Mouse (Mus musculus): Measurements from ENCODE around the gene Hoxb4. TPM values are rescaled to one million over a fixed set of nuclear protein-coding genes. Genes with fewer than 3 reads are reported as not detected.

Hoxb4 gene
- polyA plus RNA-seq, 1 experiment from 2014 or later: 4.1 TPM

DNA sequence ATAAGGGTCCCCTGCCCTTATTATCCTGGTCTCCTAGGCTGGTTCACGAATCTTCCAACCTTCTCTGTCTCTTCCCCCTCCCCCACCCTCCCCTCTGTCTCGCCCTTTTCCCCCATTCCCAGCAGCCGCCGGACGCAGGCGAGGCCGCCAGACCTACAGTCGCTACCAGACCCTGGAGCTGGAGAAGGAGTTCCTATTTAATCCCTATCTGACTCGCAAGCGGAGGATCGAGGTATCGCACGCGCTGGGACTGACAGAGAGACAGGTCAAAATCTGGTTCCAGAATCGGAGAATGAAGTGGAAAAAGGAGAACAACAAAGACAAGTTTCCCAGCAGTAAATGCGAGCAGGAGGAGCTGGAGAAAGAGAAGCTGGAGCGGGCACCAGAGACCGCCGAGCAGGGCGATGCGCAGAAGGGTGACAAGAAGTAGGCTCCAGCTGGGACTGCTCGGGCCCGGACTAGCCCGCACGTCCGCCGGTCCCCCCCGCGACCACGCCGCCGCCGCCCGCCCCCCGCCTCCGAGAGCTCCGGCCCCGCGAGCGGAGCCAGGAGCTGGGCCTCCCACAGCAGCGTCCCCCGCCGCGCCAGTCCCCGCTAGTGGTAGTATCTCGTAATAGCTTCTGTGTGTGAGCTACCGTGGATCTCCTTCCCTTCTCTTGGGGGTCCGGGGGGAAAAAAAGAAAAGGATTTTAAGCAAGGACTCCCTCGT, 33.9 kb upstream of the Hoxb4 start:
- Histone ChIP-seq H3K9ac (replicated peaks; ENCODE audit: low read depth, low read length) (peak overlapping the region; percentile 100), H3K27ac (ENCODE audit: low read depth, low read length) (peak overlapping the region; percentile 100), H3K36me3 (ENCODE audit: control insufficient read depth, insufficient read depth, low read length) (peaks cover 6% of the 10 kb centered on the region; the same call in 1 of the 2 replicates), H3K4me1 (ENCODE audit: control insufficient read depth, insufficient read depth, low read length) (peaks cover 34% of the 10 kb centered on the region), H3K27me3 (ENCODE audit: control insufficient read depth, insufficient read depth, low read length) (no peaks in the 10 kb centered on the region), H3K9me3 (ENCODE audit: control insufficient read depth, low read length) (no peaks in the 10 kb centered on the region), H3K4me2 (ENCODE audit: low read depth, low read length) (peak overlapping the region; percentile 100), H3K4me3 (ENCODE audit: low read depth, low read length) (peak overlapping the region; percentile 95)
- WGBS: under 1% methylated on average over 49 of the region's 49 CpGs
- ATAC-seq (ENCODE audit: low read depth): no peak

DNA sequence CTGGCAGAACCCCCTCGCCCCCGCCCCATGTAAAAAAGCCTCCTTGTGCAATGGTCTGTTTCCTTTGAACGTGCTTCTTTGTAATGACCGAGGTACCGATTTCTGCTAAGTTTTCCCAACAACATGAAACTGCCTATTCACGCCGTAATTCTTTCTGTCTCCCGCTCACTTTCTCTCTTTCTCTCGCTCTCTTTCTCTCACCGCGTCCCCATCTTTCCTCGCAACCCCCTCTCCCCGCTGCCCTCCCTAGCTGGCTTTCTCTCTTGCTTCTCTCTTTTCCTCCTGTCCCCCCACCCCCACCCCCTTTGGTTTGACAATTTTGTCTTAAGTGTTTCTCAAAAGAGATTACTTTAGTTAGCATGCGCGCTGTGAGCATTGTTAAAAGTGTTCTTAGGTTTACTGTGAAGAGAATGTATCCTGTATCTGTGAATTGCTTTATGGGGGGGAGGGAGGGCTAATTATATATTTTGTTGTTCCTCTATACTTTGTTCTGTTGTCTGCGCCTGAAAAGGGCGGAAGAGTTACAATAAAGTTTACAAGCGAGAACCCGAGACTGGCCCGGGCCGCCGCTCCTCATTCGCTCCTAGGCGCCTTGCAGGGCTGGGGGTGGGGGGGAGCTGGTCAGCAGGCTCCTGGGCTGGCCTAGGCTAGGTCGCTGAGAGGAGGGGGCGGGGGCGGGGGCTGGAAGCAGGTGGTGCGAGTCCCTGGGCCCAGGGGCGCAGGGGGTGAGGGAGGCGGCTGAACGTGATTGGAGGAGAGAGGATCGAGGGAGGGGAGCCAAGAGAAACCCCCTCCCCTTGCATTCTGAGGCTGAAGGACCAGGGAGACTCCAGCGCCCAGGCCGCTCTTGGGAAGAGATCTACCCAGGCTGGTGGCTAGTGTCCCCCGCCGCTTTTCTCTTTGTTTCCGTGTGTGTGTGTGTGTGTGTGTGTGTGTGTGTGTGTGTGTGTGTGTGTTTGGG, 33.0 kb upstream of the Hoxb4 start:
- WGBS: under 1% methylated on average over 35 of the region's 37 CpGs
- Histone ChIP-seq H3K27me3 (ENCODE audit: control insufficient read depth, insufficient read depth, low read length) (no peaks in the 10 kb centered on the region), H3K4me1 (ENCODE audit: control insufficient read depth, insufficient read depth, low read length) (peaks cover 25% of the 10 kb centered on the region), H3K36me3 (ENCODE audit: control insufficient read depth, insufficient read depth, low read length) (peaks cover 6% of the 10 kb centered on the region; the same call in 1 of the 2 replicates), H3K4me2 (ENCODE audit: low read depth, low read length) (peak overlapping the region; percentile 100), H3K9ac (replicated peaks; ENCODE audit: low read depth, low read length) (peak overlapping the region; percentile 100), H3K4me3 (ENCODE audit: low read depth, low read length) (peak overlapping the region; percentile 95), H3K27ac (ENCODE audit: low read depth, low read length) (peak overlapping the region; percentile 100), H3K9me3 (ENCODE audit: control insufficient read depth, low read length) (no peaks in the 10 kb centered on the region)
- ATAC-seq (ENCODE audit: low read depth): peak; percentile 84

DNA sequence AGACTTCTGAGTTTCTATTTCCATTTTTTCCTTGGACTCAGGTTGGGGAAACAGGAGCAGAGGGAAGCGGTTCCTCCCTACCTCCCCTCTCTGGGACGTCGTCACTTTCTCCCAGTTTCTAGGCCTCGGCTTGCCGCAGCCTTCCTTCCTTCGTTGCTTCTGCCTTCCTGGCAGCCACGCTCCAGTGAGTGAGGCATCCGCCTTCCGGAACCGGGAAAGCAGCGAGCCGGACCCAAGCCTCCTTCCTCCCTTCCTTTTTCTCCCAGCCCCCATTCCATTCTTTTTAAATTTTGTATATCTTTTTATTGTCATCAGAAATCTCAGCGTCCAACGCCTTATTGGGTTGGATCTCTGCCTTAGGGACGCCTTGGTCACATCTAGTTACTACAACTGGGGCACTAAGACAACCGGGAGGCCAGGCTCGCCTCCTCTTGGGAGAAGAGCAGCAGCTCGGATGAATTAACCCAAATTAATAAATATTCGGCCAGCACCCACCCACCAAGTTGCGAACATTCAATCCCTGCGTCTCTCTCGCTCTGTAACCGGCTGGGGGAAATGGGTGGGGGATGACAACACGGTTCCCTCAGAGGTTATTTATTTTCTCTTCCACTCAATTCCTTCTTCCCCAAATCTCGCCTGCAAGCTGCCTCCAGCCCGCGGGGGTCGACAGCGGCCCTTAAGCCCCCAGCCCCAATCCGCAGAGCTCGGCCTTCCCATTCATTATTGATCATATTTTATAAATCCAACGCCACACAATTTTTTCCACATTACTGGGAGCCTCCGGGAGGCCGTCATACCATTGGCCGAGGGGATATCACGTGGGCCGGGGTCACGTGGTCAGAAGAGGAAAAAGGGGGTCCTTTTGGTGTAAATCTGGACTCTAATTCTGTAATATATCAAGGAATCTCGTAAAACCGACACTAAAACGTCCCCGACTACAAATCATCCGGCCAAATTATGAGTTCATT, 32.0 kb upstream of the Hoxb4 start, which contains the start of gene Hoxb7:
Hoxb7 (plus strand) TSS at position 853 of the 968 bp plus-strand sequence.
- H3K27ac ChIP-seq (ENCODE audit: low read depth, low read length): peak within 1 kb of the TSS; percentile 100
- under 1% methylated on average over 43 of the region's 43 CpGs for WGBS
- H3K36me3 ChIP-seq (ENCODE audit: control insufficient read depth, insufficient read depth, low read length): peaks cover 6% of the 10 kb centered on the region; the same call in 1 of the 2 replicates
- peak within 1 kb of the TSS; percentile 100 for H3K9ac ChIP-seq (replicated peaks; ENCODE audit: low read depth, low read length)
- no peaks in the 10 kb centered on the region for H3K27me3 ChIP-seq (ENCODE audit: control insufficient read depth, insufficient read depth, low read length)
- H3K9me3 ChIP-seq (ENCODE audit: control insufficient read depth, low read length): no peaks in the 10 kb centered on the region
- peak within 1 kb of the TSS; percentile 95 for H3K4me3 ChIP-seq (ENCODE audit: low read depth, low read length)
- H3K4me2 ChIP-seq (ENCODE audit: low read depth, low read length): peak within 1 kb of the TSS; percentile 100
- no peak; the same call in 1 of the 2 replicates for ATAC-seq (ENCODE audit: low read depth)
- H3K4me1 ChIP-seq (ENCODE audit: control insufficient read depth, insufficient read depth, low read length): peaks cover 21% of the 10 kb centered on the region

DNA sequence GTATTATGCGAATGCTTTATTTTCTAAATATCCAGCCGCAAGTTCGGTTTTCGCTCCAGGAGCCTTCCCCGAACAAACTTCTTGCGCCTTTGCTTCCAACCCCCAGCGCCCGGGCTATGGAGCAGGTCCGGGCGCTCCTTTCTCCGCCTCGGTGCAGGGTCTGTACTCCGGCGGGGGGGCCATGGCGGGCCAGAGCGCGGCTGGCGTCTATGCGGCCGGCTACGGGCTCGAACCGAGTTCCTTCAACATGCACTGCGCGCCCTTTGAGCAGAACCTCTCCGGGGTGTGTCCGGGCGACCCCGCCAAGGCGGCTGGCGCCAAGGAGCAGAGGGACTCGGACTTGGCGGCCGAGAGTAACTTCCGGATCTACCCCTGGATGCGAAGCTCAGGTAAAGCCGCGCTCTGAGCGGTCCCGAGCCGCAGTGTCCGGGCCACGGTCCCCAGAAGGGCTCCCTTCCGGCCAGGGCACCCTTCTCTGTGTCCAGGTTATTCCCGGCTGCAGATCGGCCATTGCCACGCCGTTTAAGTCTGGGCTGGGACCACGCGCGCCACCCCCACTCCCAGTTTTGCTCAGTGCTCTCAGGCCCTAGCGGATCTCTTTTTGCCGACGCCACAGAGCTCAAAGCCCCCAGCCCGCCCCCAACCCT, 31.2 kb upstream of the Hoxb4 start:
- Histone ChIP-seq H3K4me2 (ENCODE audit: low read depth, low read length) (peak overlapping the region; percentile 100), H3K27ac (ENCODE audit: low read depth, low read length) (peak overlapping the region; percentile 100), H3K36me3 (ENCODE audit: control insufficient read depth, insufficient read depth, low read length) (peaks cover 6% of the 10 kb centered on the region; the same call in 1 of the 2 replicates), H3K27me3 (ENCODE audit: control insufficient read depth, insufficient read depth, low read length) (no peaks in the 10 kb centered on the region), H3K4me3 (ENCODE audit: low read depth, low read length) (peak overlapping the region; percentile 95), H3K9me3 (ENCODE audit: control insufficient read depth, low read length) (no peaks in the 10 kb centered on the region), H3K9ac (replicated peaks; ENCODE audit: low read depth, low read length) (peak overlapping the region; percentile 100), H3K4me1 (ENCODE audit: control insufficient read depth, insufficient read depth, low read length) (peaks cover 17% of the 10 kb centered on the region)
- ATAC-seq (ENCODE audit: low read depth): peak; percentile 13
- under 1% methylated on average over 55 of the region's 55 CpGs for WGBS

DNA sequence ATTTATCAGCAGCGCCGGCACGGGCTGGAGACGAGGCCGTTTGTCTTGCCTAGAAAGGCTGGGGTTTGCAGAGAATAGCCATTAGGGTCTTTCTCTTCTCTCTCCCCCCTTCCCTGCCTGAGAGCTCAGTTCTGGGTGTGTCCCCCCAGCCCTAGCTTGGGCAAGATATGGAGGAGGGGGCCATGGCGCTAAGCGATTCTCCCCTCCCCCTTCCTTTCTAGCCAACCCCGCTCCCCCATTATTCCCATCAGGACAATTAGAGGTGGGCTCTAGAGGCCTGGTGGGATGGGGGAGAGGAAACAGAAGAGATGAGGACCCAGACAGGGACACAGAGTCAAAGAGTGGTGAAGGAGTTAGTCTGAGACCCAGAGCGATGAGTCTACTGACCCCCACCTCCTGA, 30.7 kb upstream of the Hoxb4 start:
- peak; percentile 20; the same call in 1 of the 2 replicates for ATAC-seq (ENCODE audit: low read depth)
- Histone ChIP-seq H3K9ac (replicated peaks; ENCODE audit: low read depth, low read length) (peak overlapping the region; percentile 100), H3K4me2 (ENCODE audit: low read depth, low read length) (peak overlapping the region; percentile 100), H3K27ac (ENCODE audit: low read depth, low read length) (peak overlapping the region; percentile 100), H3K4me3 (ENCODE audit: low read depth, low read length) (peak overlapping the region; percentile 95), H3K4me1 (ENCODE audit: control insufficient read depth, insufficient read depth, low read length) (peaks cover 17% of the 10 kb centered on the region), H3K9me3 (ENCODE audit: control insufficient read depth, low read length) (no peaks in the 10 kb centered on the region), H3K27me3 (ENCODE audit: control insufficient read depth, insufficient read depth, low read length) (no peaks in the 10 kb centered on the region), H3K36me3 (ENCODE audit: control insufficient read depth, insufficient read depth, low read length) (peaks cover 6% of the 10 kb centered on the region; the same call in 1 of the 2 replicates)
- 2% methylated on average over 9 of the region's 9 CpGs for WGBS

DNA sequence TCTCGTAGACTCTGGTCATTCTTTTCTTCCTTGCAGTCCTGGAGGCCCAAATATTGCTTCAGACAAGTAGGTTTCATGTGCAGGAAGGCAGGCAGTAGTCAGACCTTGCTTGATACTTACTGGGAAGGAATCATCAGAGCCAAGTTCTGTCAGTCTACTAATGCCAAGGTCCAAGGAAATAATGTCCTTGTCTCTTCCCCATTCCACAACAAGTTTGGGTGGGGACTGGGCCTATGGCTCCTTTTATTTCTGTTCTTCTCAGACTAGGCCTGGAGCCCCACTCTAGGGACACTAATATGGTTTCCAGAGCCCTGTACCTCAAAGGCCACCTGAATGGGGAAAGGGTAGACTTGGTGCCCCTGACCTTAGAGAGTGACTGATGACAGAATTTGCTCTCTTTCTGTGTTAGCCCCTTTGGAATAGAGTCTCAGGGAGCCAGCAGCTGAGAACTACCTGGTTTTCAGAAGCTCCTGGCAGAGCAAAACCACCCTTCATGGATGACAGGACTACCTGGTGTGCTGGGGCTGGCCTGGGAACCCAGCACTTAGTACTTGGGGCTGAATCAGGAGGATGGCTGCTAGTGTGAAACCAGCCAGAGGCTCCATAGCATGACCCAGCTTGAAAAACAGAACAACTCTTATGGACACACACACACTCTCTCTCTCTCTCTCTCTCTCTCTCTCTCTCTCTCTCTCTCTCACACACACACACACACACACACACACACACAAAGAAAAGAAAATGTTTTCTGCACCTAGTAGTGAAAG, 29.4 kb upstream of the Hoxb4 start:
- H3K27me3 ChIP-seq (ENCODE audit: control insufficient read depth, insufficient read depth, low read length): no peaks in the 10 kb centered on the region
- 3% methylated on average over 1 of the region's 1 CpGs for WGBS
- ATAC-seq (ENCODE audit: low read depth): no peak
- H3K9me3 ChIP-seq (ENCODE audit: control insufficient read depth, low read length): no peaks in the 10 kb centered on the region
- peak overlapping the region; percentile 100 for H3K9ac ChIP-seq (replicated peaks; ENCODE audit: low read depth, low read length)
- H3K36me3 ChIP-seq (ENCODE audit: control insufficient read depth, insufficient read depth, low read length): peaks cover 6% of the 10 kb centered on the region; the same call in 1 of the 2 replicates
- peak overlapping the region; percentile 100 for H3K4me2 ChIP-seq (ENCODE audit: low read depth, low read length)
- H3K27ac ChIP-seq (ENCODE audit: low read depth, low read length): peak overlapping the region; percentile 100
- peaks cover 17% of the 10 kb centered on the region for H3K4me1 ChIP-seq (ENCODE audit: control insufficient read depth, insufficient read depth, low read length)
- H3K4me3 ChIP-seq (ENCODE audit: low read depth, low read length): peak overlapping the region; percentile 95

DNA sequence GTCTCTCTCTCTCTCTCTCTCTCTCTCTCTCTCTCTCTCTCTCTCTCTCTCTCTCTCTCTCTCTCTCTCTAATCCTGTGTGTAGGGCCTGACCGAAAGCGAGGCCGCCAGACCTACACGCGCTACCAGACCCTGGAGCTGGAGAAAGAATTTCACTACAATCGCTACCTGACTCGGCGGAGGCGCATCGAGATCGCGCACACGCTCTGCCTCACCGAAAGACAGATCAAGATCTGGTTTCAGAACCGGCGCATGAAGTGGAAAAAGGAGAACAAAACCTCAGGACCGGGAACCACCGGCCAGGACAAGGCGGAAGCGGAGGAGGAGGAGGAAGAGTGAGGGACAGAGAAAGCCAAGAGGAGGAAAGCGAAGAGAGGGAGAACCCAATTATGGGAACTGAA, 28.8 kb upstream of the Hoxb4 start:
- Histone ChIP-seq H3K27ac (ENCODE audit: low read depth, low read length) (peak overlapping the region; percentile 100), H3K9me3 (ENCODE audit: control insufficient read depth, low read length) (no peaks in the 10 kb centered on the region), H3K4me2 (ENCODE audit: low read depth, low read length) (peak overlapping the region; percentile 100), H3K4me1 (ENCODE audit: control insufficient read depth, insufficient read depth, low read length) (peaks cover 17% of the 10 kb centered on the region), H3K9ac (replicated peaks; ENCODE audit: low read depth, low read length) (peak overlapping the region; percentile 100), H3K4me3 (ENCODE audit: low read depth, low read length) (peak overlapping the region; percentile 95), H3K36me3 (ENCODE audit: control insufficient read depth, insufficient read depth, low read length) (peaks cover 4% of the 10 kb centered on the region; the same call in 1 of the 2 replicates), H3K27me3 (ENCODE audit: control insufficient read depth, insufficient read depth, low read length) (no peaks in the 10 kb centered on the region)
- ATAC-seq (ENCODE audit: low read depth): no peak
- 7% methylated on average over 21 of the region's 21 CpGs for WGBS

Data from neural tube, embryonic 14.5 days (tissue).